Mouse (Mus musculus) Muller cell, postnatal 12 days (primary cell): ENCODE data around the gene Gpc6.

ENCODE experiments used
- DNase-seq: peaks from one replicate; pipeline ENCODE4 v3.0.0-alpha.2; 2015; ENCODE audit errors: inconsistent ontology term

The Gpc6 gene

DNA sequence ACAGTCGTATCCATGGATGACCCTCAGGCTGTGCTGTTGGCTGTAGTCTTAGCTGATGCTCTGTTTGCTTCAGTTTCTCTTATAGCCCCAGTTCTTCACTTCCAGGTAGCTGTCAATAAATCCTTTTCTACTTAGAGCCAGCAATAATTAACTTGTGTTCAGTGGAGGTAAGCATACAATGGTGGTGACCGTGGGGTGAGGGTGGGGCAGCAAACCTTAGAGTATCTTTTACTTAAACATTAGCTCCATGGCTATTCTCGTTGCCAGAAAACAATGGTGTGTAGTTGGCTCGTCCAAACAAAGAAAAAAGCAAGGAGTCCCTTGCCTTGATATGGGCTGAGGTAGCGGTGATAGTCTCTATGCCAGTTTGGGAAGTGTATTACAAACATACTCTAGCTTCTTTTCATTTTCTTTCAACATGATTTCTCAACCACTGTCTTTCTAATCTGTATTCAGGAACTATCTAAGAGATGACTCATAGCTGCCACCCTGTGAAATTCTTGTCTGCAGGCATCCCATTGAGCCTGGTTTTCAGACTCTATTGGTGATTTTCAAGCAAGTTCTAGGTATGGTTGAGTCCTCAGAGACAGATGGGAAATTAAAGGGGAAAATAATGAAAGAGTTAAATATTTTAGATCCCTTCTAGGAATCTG lies 22.9 kb downstream of the Gpc6 start:
- DNase-seq: peak; percentile 68

DNA sequence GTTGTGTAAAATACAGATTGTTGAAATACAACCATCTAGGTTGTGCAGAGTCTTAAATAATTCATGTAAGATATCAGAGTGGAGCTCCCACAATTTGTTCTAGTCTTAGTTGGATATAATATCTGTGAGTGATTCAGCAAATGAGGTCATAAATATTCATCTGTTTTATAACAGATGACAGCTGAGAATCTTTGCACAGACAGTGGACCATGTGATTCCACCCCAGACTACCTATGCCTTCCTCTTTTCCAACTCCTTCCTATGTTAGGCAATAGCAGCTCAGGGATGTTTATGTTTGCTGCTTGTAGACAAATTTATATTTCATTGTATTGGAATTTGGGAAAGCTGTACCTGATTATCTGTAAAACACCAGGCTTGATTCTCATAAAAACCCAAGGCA lies 32.0 kb downstream of the Gpc6 start:
- no peak for DNase-seq

DNA sequence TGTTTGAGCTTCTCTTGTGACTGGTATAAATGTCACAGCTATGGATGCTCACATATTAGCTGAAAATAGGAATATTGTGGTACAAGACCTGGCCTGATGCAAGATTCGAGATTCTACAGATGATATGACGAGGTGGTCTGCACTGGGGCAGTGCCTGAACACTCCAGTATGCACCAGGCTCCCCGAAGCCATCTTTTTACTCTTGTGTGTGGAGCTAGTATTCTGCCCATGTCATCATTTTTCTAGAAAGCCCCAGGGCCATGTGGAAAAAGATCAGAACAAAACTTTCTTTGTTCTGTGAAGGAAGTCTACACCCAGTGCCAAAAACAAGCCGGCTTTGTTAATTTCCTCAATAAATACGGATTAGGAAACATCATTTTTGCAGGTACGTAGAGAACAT lies 39.7 kb downstream of the Gpc6 start:
- peak; percentile 45 for DNase-seq

DNA sequence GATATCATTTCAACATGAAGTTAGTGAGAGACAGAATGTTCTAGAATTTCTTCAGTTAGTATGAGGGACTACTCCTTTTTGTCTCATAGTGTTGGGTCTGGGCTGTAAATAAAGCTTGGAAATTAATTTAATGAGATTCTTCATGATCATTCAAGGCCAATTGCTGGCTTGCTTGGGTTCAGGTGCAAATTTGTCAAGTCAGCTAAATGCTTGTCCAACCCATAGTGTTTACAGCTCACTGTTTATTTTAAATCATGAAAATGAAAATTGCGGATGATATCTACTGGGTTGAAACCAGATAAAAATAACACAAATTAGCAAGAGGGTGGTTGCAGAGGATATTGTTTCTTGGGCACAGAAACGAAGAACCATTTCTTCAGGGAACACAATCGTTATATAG lies 49.6 kb downstream of the Gpc6 start:
- no peak for DNase-seq

DNA sequence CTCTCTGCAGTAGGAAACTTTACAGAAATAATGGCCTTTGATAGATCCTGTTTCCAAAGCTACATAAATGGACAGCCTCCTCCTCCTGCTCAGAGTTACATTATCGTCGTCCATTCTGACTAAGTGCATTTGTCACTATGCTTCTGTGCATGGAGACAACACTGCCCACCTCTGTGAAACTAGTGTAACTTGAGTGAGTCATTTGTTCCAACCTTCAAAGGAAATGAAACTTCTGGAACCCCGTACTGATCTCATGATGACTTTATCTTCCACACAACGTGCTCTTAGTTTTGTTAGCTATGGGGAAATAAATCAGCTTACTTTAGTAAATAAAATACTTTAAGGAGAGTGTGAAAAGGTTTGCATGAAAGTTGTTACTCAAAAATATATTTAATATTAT lies 50.1 kb downstream of the Gpc6 start:
- DNase-seq: no peak

DNA sequence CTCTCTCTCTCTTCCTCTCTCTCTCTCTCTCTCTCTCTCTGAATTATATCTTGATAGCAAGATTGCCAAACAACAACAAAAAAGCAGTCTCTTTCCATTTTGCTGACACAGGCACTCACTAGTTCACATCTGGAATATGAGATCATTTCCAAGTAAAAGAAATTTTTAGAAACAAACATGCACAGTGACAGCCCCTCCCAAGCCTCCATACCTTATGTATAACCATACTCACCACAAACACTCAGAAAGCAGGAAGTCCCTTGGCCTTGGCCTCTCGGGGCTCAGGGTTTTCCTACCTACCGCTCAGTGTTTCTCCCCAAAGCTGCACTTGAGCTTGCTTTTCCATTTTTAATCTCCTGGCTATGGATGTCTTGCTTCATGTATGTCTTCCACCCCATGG lies 52.1 kb downstream of the Gpc6 start:
- no peak for DNase-seq

DNA sequence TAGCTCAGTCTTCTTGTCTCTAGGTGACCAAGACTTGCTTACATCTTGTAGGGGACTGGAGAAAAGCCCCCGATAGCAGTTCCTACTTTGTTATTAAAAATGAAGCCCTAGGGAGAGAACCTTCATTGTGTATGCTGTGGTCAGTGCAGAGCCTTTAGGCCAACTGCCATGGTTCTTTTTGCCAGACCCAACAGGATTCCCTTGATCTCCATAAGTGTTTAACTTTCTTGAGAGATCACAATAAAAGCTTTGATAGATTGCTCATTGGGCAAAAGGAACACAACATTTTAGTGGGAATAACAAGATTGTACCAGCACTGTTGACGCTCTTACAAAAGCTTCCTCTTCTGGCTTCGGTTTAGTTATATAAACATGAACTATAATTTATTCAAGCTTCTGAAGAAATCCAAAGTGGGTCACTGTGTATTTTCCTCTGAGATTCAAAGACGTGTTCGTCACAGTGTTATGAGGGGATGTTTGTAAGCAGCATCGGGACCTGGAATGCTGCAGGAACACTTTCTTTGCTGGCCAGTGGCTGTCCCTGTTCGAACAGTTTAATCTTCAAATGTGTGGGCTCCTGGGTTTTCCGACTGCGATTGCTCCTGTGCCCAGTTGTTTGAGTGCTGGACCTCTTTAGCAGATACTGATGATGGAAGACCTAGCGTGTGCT lies 54.7 kb downstream of the Gpc6 start:
- peak; percentile 30 for DNase-seq

DNA sequence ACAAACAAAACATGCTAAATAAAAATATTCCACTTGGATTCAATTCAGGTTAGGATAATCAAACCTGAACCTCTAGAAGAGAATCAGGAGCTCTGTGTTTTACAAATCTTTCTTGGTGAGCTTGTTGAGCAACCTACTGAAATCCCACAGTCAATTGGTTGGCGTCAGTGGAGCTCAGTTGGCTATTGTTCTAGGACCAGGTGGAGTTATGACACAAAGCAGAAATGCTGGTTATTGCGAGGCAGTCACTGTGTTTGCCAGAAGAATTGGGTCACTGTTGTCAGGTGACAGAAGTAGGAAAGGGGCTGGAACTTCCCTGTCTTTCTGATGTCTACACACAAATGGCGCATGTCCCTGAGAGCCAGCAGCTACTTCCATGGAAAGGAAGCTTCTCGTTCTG lies 56.6 kb downstream of the Gpc6 start:
- DNase-seq: no peak

DNA sequence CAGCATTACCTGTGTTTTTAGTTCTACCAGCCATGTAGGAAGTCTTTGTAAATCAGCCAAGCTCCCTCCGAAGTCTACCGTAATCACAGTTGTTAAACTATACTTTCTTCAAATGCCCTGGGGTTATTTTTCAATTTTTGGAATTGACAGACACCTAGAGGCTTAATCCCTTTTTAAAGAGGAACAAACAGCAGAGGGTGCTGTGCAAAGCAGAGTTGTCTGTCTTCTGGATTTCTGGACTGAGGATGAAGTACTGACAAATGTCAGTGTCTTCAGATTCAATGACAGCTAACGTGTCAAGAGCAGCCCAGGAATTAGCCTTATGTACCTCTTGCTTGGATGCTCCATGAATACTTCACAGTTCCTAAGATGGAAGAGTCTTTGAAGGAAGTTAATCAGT lies 62.2 kb downstream of the Gpc6 start:
- no peak for DNase-seq

DNA sequence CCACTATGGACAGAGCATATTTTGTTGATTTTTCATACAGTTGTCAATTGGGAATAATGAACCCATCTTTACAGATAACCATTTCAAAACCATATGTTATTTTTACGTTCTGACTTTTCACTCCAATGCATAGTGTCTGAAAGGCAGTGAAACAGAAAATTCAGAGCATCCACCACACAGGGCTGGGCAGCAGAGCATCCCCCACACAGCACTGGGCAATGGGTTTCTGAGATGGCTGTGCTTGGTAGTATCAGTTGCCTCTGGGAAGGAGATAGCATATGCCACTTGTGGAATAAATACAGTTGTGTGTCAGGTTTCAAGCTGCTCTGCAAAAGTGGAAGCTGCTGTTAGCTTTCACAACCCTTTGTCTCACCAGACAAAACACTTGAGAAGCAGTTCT lies 75.3 kb downstream of the Gpc6 start:
- no peak for DNase-seq

DNA sequence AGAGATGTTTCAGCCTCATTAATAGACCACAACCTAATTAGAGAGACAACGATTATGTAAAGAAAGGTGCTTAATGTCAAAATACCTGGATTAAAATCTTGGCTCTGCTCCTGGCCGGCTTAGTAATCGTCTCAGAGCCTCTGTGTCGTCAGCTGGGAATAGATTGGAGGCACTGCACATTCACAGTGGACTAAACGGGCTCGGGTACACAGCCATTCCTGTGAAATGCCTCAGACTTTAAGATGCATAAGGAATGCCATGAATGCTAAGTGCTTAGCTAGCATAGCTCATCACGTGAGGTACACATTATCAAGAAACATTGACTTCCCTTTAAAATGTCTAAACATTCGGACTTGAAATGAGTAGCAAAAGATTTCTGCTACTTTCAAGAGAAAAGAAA lies 77.2 kb downstream of the Gpc6 start:
- no peak for DNase-seq

DNA sequence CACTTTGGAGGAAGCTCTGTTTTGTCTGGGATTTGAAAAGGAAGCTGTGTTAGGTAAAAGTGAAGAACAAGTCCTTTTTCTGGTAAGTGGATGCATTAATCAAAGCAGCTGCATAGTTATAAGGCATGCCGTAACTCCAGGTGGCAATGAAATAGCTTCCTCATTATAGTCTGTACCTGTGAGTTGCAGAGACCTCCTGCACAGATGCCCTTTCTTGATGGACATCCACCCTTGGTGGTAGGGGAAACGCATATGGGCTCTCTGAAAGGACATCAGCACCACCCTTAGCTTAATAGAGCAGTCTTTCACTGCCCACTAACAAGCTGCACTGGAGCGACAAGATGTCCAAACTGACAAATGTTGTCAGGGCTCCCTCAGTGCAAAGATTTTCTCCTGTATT lies 83.7 kb downstream of the Gpc6 start:
- no peak for DNase-seq

DNA sequence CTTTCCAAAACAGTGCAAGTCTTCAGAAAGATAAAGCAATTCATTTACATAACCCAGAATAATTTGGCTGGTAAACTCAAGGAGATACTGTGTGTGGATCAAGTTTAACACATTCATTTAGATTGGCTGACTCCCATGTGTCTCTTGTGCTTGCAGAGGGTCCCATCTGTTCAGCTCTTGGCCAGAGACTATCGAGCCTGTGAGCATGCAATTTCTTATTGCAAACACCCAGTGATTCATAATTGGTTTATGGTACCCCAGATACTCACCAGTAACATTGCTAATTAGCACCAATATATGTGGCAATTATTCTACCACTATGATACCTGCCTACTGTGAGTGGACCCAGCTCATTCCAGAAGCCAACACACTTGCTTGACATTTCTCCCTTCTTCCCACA lies 87.9 kb downstream of the Gpc6 start:
- DNase-seq: no peak

DNA sequence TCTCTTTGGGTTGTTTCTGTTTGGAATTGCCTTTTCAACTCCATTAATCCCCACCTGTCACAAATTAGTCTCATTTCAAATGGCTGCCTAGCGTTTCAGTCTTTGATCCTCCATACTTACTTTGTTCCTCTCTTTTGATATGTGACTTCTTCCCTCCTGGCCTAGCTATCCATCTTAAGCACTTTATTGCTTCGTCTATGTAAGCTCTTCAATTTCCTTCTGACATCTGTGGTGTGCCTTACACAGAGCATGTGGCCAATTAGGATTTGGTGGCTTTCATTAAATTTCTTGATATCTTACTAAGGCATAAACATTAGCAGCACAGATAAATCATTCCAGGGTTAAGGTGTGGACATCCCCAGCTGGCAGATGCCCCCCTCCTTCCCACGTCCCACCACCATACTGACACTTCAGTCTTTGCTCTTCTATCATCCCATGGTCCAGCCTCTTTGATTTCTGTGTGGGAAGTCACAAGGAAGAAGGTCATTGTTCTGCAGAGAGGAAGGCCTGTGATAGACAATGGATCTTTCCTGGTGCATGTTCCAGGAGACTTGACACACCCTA lies 88.5 kb downstream of the Gpc6 start:
- no peak for DNase-seq

DNA sequence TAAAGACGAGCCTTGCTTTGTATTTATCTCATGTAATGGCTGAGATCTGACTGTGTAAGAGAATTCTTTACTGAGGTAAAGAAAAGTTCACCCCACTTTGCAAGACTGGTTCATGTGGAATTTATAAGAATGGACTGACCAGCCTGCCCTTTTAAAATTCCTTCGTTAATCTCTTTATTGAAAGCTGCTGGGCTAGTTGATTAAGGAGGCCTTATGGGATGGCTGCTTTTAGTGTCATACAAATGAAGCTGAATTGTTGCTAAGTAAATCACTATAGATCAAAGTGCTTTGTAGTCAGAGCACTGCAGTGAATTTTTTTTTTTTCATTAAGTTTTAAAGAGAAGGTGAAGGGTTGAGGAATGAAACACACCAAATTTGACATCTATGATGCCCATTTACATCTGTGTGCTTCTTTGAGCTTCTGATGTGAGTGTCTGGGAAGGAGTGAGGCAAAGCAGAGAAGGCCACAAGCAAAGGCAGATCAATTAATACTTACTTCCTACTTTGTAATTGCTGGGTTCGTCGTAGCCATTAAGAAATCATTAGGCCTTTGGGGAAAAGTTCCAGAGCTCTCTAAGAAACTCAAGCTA lies 90.3 kb downstream of the Gpc6 start:
- DNase-seq: peak; percentile 54

DNA sequence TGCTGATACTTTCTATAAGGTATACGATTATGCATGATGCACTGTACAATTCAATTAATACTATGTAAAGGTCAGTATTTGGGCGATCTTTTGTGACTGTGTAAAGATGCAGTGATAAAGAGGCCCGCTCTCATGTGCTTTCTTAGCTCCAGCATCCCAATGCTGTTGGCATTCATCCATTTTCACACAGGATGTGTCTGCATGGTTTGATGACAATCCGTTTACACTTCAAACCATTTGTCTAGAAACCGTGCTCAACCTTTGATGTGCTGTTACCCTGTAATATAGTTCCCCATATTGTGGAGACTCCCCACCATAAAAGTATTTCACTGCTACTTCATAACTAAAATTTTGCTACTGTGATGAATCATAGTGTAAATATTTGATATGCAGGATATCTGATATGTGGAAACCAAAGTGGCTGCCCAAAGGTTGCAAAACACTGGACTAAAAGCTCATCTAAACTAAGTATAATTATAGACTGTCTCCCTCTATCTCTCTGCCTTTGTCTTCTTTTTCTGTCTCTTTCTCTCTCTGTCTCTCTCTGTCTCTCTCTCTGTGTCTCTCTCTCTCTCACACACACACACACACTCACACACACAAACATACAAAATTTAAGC lies 97.2 kb downstream of the Gpc6 start:
- peak; percentile 15 for DNase-seq

DNA sequence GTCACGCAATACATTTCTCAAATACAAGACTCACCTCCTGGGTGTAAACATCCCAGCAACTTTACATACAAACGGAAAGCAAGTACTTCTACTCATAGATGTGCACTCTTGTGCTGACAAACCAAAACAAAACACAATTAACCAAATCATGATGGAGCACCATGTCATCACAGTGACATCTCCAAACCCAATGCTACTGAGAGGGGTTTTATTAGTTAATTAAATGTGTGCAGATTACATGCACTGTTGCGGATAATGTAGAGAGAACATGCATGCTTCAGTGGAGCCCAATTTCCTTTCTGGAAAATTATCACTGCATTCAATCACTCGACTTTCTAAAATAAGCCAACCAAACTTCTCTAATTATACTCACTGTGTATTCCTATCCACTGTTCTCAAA lies 109.0 kb downstream of the Gpc6 start:
- peak; percentile 39 for DNase-seq

DNA sequence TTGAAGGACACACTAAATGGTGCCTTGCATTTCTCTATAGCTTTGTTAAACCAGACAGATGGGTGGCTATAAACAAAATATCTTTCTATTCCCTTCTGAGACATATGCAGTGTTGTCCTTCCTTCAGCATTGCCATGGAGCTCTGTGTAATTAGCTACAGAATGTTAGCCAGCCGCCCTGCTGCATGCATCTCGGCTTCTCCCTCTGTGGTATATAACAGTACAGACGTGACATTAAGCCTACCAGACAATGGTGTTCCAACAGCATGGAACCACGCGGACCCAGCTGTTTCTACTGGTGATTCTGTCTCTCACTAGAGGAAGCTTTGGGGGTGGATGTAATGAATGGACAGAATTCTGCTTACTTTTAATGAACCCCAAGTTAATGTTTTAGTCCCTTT lies 115.9 kb downstream of the Gpc6 start:
- no peak for DNase-seq

DNA sequence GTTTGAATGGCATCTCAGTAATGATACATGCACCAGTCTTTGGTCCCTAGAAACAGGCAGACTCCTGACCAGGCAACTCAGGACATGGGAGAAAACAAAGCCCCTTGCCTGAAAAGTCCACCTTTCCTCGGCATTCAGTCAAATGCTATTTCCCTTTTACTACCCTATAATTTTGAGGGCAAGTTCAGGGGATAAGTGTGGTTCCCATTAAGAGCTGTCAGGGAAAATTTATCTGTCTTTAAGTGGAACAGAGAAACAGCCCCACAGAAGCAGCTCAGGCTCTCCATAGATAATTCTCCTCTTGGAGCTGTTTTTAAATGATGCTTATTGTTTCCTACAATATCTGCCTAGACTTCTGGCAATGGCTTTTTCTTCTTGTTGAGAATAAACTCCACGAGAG lies 123.8 kb downstream of the Gpc6 start:
- DNase-seq: no peak

DNA sequence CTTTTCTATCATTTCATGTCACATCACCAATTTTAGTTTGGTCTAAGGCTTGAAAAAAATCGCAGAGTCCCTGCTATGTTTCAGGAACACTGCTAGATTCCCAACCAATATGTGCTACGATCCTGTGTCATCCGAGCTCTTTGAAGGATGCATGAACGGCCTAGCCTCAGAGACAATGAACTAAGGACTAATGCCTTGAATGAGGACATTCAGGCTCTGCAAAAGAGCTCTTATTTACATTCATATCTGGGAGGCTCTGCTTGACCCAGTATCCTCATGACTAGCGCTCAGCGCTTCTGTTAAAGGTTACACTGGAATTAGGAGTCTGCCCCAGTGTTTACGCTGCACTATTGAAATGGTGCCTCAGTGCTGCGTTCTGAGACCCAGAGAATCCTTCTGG lies 125.8 kb downstream of the Gpc6 start:
- no peak for DNase-seq

DNA sequence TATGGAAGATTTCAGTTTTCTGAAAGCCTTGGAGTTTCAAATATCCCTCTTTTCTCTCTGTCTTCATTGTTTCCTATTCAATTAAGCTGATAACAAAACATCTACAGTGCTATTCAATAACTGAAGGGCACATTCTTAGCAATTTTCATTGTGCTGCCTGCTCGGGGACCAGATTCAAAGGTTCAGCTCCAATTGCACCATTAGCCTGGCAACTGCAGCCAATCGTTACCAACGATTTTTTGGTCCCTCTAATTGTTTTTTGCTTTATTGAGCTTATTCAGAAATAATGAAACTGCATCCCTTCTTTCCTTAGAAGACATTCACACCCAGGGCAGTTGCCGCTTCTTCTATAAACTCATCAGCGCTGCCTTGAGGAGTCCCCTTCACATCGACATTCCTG lies 128.2 kb downstream of the Gpc6 start:
- peak; percentile 54 for DNase-seq

DNA sequence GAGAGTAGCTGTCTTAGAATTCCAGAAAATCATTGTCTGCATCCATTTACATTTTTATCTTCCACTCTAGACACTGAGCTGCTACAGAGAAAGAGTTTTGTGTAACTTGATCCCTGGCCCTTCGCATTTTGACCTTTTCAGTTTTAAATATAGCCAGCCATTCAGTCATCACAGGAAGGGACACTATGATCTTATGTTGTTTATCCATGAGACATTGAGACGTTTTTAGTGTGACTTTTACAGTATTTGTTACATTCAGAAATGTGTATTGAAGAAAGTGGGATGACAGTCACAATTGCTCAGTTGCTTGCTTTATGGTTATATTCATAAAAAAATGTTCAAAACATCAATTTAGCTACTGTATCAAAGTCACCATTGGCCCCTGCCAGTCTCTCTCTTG lies 130.0 kb downstream of the Gpc6 start:
- DNase-seq: no peak

DNA sequence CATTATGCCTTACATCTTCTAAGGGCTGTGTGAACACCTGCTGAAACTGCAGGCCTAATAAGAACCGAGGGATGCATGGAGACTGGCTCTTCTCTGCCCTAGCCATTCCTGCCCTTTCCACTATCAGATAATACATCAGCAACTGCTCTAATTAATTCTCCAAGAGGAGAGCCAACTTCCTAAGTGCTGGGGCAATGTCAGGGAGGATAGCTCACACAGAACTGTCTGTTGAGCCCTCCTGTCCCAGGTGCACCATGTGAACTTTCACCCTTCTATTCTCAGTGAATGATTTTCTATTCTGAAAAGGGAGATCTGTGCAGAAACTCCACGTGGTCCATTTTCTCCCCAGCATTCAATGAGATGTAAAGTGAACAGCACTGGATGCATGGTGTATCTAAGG lies 136.0 kb downstream of the Gpc6 start:
- peak; percentile 20 for DNase-seq
